Mouse (Mus musculus) layer of hippocampus, adult 18-20 months (tissue): ENCODE measurements at regions not wholly inside any gene's neighbourhood (a gene's known extent, or its start where the extent isn't known, plus 50 kb on each side); places are given as distances from the start of the nearest gene placed in this dataset.

Source experiments
- DNase-seq, 2 experiments: peaks; one replicate each; pipeline ENCODE4 v3.0.0; 2022; ENCODE audit warnings: low spot score in 2 of 2

- DNase-seq = no peak
Observed at GRCm38 (mm10) chr10:19188082-19188742, 168.1 kb upstream of the Olig3 start.

- DNase-seq = no peak
Observed at GRCm38 (mm10) chr10:19187716-19188081, 168.6 kb upstream of the Olig3 start.

DNA sequence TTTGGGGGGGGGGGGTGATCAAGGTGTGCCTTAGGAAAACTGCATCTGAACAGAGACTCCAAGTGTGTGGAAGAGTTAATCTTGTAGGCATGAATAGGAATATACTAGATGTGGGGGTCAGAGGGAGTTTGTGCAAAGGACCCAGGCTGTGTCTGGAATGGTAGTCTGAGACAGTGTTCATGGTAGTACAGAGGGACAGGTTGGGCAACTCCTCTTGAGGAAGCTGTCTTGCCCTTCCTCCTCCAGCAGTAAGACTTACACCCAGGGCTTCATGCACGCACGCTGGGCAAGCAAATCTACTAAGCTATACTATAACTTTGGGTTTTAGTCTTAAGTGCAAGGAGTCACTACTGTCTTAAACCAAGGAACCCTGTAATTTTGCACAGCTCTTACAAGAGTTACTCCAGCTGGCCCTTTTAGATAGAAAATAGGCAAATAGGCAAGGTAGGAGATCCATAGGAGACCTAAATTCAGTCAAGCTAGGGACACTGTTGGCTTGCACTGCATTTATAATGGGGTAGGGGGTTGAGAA lies 169.2 kb upstream of the Olig3 start:
- DNase-seq = no peak

- peak in 1 of 2 experiments; percentile 32 for DNase-seq
Observed at GRCm38 (mm10) chr10:19185790-19186581, 170.3 kb upstream of the Olig3 start.

DNA sequence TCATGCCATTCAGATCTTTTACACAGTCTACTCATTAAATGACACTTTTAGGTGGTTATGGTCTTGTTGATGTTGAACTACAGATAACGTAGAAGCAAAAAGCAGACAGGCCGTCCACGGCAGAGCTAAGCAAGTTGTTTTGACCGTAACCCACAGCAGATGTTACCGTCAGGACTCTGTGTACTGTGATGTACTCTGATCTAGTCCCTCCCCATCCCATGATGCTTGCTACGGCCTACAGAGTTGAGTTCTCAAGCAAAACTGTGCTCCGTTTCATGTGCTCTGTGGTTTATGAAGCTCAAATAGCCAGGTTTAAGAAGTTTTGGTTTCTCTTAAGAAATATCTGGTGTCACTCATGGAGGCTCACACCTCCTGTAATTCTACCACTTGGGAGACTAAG lies 169.4 kb upstream of the Tnfaip3 start:
- DNase-seq = no peak

DNA sequence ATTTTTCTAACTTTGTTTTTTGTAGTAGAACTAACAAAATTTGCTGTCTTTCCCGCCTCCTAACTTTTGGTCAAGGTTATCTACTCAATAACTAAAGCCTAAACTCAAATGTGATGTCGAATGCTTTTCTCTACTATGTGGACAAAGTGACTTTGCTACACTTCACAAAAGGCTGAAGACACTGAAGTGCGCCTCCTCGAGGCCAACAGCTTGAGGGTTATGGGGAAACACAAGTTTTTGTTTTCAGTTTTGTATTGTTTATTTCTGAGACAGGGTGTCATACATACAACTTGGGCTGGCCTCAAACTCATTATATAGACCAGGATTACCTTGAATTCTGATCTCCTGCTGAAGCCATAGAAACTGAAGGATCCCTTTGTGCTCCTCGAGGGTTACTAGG lies 162.4 kb upstream of the Tnfaip3 start:
- no peak for DNase-seq

DNA sequence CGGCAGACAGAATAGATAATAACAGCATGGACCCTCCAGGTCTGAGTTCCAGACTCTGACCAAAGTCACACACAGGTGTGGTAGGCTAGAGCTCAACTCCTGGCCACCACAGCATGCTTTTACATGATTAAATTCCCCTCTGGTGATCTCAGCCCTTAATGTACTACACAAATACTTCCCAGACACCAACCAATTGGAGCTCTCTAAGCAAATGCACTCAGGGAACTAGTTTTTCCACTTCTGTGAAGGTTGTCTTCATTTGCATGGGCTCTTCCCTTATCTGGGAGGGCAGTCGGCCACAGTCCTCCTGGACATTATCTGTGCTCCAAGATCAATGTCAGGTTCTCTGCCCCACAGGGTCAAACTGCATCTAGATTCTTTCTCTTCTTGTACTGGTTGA lies 162.0 kb upstream of the Tnfaip3 start:
- DNase-seq = no peak

DNA sequence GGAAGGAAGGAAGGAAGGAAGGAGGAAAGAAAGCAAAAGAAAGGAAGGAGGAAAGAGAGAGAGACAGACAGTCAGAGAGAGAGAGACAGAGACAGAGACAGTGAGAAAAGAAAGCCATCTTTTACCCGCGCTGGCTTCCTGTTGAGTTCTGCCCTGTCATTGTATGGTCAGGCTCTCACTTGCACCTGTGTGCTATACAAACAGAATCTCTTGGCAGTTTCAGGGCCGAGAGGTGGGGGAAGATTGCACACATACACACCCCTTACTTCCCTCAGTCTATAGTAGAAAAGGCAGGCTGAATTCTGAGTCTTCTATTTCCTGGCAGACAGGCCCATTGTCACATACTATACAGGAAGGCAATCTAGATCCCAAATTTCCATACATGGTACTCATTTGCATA lies 160.8 kb upstream of the Tnfaip3 start:
- no peak for DNase-seq

DNA sequence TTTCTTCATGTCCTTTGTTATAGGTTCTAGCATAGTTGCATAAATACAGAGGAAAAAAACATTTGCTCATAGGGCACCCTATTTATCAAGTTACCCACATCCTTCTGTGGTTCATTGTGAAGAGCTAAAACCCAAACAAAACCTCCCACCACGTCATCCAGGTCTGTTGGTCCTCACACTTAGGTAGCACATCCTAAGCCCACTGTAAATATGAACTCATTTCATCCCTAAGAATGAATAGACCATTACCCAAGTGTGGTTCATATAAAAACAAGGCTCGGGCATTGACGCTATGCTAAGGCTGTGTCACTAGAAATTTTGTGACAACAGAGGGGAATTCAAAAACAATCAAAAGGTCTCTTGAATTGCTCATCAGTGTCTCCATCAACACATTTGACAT lies 156.4 kb upstream of the Tnfaip3 start:
- DNase-seq = no peak

DNA sequence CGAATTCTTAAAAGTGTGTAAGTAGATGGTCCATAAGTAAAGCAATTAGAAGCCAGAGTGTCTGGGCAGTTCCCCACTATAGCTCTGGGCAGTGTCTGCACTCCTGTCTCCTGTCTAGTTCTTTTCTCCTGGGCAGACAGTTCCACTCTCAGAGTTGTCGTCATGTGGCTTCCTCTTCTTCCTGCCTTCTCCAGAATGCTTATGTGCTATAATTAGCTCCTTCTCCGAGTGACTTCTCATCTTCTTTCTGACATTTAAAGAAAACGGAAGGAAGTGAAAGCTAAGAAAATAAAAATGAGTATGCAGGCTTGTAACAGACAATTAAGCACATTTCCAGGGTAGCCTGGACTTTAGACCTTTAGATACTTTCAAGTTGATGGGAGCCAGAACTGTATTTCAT lies 155.1 kb upstream of the Tnfaip3 start:
- DNase-seq = no peak

DNA sequence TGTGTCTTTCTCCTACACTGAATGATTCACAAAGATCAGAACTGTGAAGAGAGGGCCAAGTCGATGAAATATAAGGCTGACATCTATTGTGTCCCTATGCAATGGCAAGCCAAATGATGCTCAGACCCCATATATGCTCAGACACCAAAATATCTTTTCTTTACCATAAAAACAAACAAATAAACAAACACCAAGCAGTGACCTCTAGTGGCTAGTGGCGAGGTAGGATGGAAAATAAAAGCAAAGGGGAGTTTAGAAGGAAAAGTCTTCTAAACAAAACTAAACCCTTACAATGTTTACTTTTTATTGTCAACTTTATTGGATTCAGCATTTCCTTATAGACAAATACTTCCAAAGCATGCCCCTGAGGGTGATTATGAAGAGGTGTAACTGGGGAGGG lies 153.8 kb upstream of the Tnfaip3 start:
- DNase-seq = no peak

DNA sequence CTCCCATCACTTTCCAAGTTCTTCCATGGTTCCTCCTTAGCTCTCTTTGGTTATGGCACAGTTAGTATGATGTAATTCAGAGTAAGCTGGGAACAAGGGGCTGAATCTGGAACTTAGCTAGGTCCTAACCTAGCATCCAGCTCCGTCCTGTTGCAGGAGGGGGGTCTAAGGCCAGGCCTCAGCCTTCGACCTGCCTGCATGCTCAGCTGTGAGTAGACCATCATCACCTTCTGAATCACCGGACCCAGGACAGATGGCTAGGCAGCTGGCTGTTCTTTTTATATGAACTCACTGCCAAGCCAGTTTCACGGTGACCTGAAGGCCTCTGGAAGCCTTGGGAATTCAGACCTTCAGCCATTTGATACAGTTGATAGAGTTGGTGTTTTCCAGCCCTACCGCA lies 152.9 kb upstream of the Tnfaip3 start:
- no peak for DNase-seq

DNA sequence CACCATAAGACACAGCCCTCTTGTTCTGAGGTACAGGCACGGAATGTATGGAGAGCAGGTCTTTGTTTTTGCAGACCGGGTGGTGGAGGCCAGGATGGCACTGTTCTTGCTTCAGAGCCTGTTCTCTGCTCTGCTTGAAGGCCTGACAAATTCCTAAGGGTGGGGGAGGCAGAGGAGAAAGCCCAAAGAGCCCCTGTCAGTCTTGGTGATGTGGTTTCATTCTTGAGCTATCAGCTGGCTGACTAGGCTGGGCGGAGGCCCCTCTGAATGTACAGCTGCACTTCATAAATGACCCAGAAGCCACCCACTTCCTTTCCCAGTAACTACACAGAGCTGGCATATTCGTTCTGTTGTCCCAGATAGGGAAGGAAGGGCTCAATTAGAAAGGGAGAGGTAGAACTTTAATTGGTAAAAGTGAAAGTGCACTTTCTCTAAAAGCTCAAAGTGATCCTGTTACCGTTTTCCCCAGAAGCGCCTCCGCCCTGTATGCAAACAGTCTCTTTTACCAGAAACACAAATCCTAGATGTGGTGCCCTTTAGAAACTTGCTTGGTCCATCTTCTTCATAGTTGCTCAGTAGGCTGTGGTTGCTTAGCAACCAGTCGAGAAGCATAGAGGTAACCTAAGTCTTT lies 152.3 kb upstream of the Tnfaip3 start:
- DNase-seq = no peak

GRCm38 (mm10) chr10:19167101-19167500 lies 151.6 kb upstream of the Tnfaip3 start:
- no peak for DNase-seq

GRCm38 (mm10) chr10:19162104-19162503 lies 146.6 kb upstream of the Tnfaip3 start:
- no peak for DNase-seq

- DNase-seq = no peak
Observed at GRCm38 (mm10) chr10:19161149-19161548, 145.7 kb upstream of the Tnfaip3 start.

DNA sequence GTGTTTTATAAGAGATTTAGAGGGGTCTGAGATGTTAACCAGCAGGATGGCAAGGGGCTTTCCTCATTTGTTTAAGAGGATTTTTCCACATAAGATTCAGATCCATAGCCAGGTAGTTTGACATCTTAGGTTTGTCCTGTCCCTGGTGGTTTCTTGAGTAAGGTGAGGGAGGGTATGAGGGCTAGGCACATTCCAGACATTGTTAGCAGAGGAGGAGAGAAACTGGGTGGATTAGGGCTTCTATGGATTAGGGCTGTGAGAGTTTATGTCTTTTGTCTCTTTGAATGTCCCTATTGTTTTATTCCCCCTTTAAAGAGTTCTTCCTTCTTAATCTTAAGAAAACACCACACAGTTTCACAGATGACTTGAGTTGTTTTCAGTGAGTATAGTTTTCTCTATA lies 138.6 kb upstream of the Tnfaip3 start:
- no peak for DNase-seq

DNA sequence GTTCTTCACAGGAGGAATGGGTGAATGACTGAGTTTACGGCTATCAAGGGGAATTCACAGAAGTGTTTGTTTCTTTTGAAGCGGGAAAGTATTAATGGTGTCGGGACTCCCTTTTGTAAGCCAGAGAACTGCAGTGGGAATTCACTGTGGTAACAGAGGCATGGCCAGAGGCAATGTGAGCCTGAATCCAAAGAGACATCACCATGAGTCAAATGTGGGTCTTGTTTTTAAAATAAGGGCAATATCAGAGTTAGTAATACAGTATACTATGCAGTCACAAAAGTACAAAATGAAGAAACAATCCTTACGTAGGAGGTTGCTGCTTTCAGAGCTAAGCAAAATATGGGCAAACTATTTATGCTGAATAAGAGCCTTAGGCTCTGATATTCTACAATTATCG lies 137.3 kb upstream of the Tnfaip3 start:
- DNase-seq = no peak

DNA sequence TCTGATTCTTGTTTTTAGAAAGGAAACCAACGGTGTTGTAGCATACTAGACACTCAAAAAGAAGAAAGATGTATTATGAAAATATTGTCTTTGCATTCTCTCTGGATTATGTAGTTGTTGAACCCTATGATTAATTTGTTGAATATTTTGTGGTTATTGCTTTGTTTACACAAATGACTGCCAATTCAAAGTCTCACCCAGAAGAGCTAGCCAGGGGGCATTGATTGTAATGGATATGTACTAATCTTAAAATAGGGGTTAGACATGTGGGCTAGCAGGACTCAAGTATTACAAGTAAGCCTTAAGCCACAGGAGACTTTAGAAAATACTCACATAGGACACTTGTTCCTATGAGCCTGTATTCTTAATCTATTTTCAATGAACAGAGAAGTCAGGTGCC lies 135.3 kb upstream of the Tnfaip3 start:
- no peak for DNase-seq

DNA sequence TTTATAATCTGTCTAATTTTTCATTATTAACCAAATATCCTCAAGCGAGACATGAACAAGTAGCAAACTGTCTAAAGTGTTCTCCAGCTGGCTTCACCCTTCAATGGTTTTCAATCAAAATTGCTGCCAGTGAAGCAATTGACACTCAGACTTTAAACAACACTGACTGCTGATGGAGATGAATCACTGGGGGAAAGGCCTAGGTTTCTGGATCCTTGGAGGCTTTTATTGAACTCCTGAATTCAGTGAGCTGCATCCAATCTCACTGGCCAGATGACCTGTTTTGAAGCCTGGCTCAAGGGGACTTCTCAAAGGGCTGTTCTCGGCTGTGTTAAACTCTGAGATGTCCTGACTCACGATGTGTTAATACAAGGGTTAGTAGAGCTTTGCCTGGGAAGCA lies 134.5 kb upstream of the Tnfaip3 start:
- no peak for DNase-seq

GRCm38 (mm10) chr10:19149196-19149869 lies 133.9 kb upstream of the Tnfaip3 start:
- no peak for DNase-seq

- no peak for DNase-seq
Observed at GRCm38 (mm10) chr10:19141481-19141880, 126.0 kb upstream of the Tnfaip3 start.
